Mouse (Mus musculus) neutrophil, adult 59 days (primary cell): Measurements from ENCODE around the gene Ceacam5. TPM values are rescaled to one million over a fixed set of nuclear protein-coding genes. Genes with fewer than 3 reads are reported as not detected.

Source experiments
- total RNA-seq, 2 experiments: library from RNA; stranded (reverse); gene quantifications; 1 replicate in 1 of 2; 2 replicates in 1 of 2; pipeline ENCODE4 v1.2.4; 2023

The Ceacam5 gene
- not detected for total RNA-seq

GRCm38 (mm10) chr7:17712938-17713337, at the start of gene Ceacam5:
Ceacam5 (plus strand) TSS chr7:17713238.

Other genes with a start within 250 kb of the Ceacam5 start
- not detected for gene Ceacam14, start 99.4 kb downstream of the Ceacam5 start, total RNA-seq
- gene Gm5155, start 158.5 kb downstream of the Ceacam5 start, total RNA-seq: not detected